Mouse (Mus musculus) embryonic stem cell, embryonic (primary cell): ENCODE measurements at regions not wholly inside any gene's neighbourhood (a gene's known extent, or its start where the extent isn't known, plus 50 kb on each side); places are given as distances from the start of the nearest gene placed in this dataset.

Experiments used
- CTCF ChIA-PET, 4 experiments: fragments of 300-600 bp in 2 of 4; fragments of 350-600 bp in 2 of 4; sonication (Branson Sonifier 250); formaldehyde crosslinking; loops; one replicate each; lab custom pipeline; 2022; ENCODE audit warnings: inconsistent platforms in 2 of 4; lab: Charles Lee
- POLR2A ChIA-PET, 4 experiments: fragments of 300-600 bp in 2 of 4; fragments of 350-600 bp in 2 of 4; sonication (Branson Sonifier 250); formaldehyde crosslinking; loops; one replicate each; lab custom pipeline; 2022; ENCODE audit warnings: antibody characterized with exemption in 4 of 4, inconsistent platforms in 1 of 4; lab: Charles Lee

DNA sequence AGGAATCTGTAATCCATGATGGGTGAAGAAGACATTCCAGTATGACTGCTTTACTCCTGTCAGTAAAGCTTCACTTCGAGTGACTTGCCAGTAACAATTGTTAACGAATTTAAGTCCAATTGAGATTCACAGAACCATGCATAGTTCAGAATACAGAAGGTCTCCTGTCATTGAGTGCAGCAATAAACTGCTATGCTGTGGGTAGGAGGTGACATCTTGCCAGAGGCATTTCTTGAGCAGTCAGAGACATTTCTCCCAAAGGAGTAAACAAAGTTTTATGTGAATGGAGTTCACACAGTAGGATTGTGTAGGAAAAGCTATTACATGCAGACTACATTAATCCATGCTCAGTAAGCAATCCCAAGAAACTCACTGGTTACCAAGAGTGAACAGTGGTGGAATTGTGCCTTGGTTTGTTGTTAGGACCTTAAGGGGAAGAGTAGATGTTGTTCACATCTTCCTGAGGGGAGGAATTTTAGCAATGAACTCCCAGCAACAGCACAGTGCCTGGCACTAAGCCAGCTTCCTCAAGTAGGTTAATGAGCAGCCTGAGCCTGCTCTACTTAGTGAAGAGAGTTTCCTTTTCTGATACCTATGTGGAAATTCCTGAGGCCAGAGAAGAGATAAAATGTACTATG is 149.1 kb upstream of the Syndig1 start:
- CTCF ChIA-PET: no interaction called here
- POLR2A ChIA-PET: no interaction called here

GRCm38 (mm10) chr2:149722342-149722741 is 106.7 kb upstream of the Syndig1 start:
- CTCF ChIA-PET: interaction anchor here in 1 of 4 experiments (0.5 kb wide), 1 partner anchor 287 kb away, joined by 4 read pairs; no protein-coding TSS in a partner anchor
- POLR2A ChIA-PET: no interaction called here

GRCm38 (mm10) chr2:149724279-149724678 is 104.7 kb upstream of the Syndig1 start:
- ChIA-PET CTCF (no interaction called here), POLR2A (interaction anchor here in 1 of 4 experiments (0.6 kb wide), 1 partner anchor 33 kb away, joined by 3 read pairs; no protein-coding TSS in a partner anchor)

- ChIA-PET CTCF (interaction anchor here in 1 of 4 experiments (0.6 kb wide), 1 partner anchor 373 kb away, joined by 6 read pairs; no protein-coding TSS in a partner anchor), POLR2A (interaction anchor here in 1 of 4 experiments (0.6 kb wide), 1 partner anchor 361 kb away, joined by 7 read pairs; no protein-coding TSS in a partner anchor)
Observed at GRCm38 (mm10) chr2:149725932-149726331, 103.1 kb upstream of the Syndig1 start.

DNA sequence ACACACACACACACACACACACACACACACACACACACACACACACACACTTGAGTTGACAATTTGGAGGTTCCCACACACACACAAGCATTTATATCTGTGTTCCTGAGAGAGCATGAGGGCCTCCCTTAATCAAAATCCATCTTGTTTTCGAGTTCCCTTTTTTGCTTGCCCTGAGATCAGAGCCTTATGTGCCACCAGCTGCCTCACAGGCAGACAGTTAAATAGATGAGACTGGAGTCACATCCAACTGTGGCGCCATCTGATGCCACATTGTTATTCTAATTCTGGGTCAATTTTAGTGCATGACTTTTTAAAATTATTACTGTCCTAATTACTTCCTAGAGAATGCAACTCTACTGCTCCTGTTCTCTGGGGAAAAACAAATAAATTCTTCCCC is 91.2 kb upstream of the Syndig1 start:
- ChIA-PET CTCF (no interaction called here), POLR2A (no interaction called here)

GRCm38 (mm10) chr2:149739886-149740285 is 89.1 kb upstream of the Syndig1 start:
- POLR2A ChIA-PET: no interaction called here
- CTCF ChIA-PET: no interaction called here

GRCm38 (mm10) chr2:149742661-149743060 is 86.3 kb upstream of the Syndig1 start:
- ChIA-PET CTCF (no interaction called here), POLR2A (no interaction called here)

- POLR2A ChIA-PET: no interaction called here
- CTCF ChIA-PET: no interaction called here
Observed at GRCm38 (mm10) chr2:149748240-149748822, 80.7 kb upstream of the Syndig1 start.

GRCm38 (mm10) chr2:149759151-149759550 is 69.9 kb upstream of the Syndig1 start:
- CTCF ChIA-PET: no interaction called here
- POLR2A ChIA-PET: no interaction called here

GRCm38 (mm10) chr2:149763864-149764263 is 65.1 kb upstream of the Syndig1 start:
- ChIA-PET POLR2A (interaction anchor here in 1 of 4 experiments (0.8 kb wide), 1 partner anchor 10 kb away, joined by 3 read pairs; no protein-coding TSS in a partner anchor), CTCF (no interaction called here)

GRCm38 (mm10) chr2:149768027-149768426 is 61.0 kb upstream of the Syndig1 start:
- POLR2A ChIA-PET: no interaction called here

GRCm38 (mm10) chr2:149768551-149768950 is 60.5 kb upstream of the Syndig1 start:
- POLR2A ChIA-PET: no interaction called here
- CTCF ChIA-PET: no interaction called here

More at GRCm38 (mm10) chr2:149768027-149768426, 61.0 kb upstream of the Syndig1 start:
- CTCF ChIA-PET: no interaction called here

DNA sequence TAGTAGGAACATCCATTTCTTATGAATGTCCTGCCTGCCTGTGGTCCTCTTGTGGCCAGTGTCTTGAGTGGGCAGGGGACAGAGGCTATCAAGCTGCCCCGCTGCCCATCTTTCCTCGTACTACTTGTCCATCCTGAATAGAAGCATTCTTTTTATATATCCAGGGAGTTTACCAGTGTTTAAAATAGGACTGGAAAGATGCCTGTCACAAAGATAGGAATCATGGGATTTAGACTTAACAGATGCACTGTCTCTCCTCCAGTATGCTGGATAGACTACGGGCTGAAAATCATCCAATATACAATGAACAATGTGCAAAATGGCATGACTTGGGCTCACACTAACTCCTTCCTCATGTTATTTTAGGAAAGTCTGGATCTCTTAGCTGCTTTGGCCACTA is 51.7 kb upstream of the Syndig1 start:
- ChIA-PET CTCF (no interaction called here), POLR2A (interaction anchor here in 1 of 4 experiments (1.3 kb wide), 1 partner anchor 11 kb away, joined by 4 read pairs; no protein-coding TSS in a partner anchor)
